Mouse (Mus musculus) heart, postnatal 0 days (tissue): ENCODE measurements around the gene Gpr153.

Experiments used
- CTCF ChIP-seq: IDR thresholded peaks from 2 replicates; pipeline ENCODE4 v1.5.1; 2016; ENCODE audit warnings: antibody characterized with exemption, control low read depth, low read depth
- EP300 ChIP-seq: IDR thresholded peaks from 2 replicates; pipeline ENCODE4 v1.6.1; 2016; ENCODE audit warnings: antibody characterized with exemption, low read depth

- TF ChIP-seq EP300 (no peak), CTCF (no peak)
Observed at GRCm38 (mm10) chr4:152312186-152312585, 38.2 kb downstream of the Gpr153 start.
